In genomic region chr3:104431848-104432159, GRCm38 (mm10) we compare ENCODE assay signal across 8 mouse cellular contexts.
DNase-seq lines count a peak whose midpoint lies in the region; ATAC-seq and TF ChIP-seq lines count a peak whose summit lies in the region.

No protein-coding gene starts in this region.

- H3K9ac ChIP-seq in heart, adult 2 months (ENCODE audit: low read depth, low read length), result 0 out of 2 replicates have a peak overlapping the region, but pooled peaks have one; percentile 37
- no peak overlapping the region for H3K9ac ChIP-seq in stomach, embryonic 15.5 days

- H3K27ac ChIP-seq in left cerebral cortex, adult 2 months, result peak overlapping the region; percentile 47; the same call in 1 of the 2 replicates
- H3K27ac ChIP-seq in heart, adult 2 months, result peak overlapping the region; percentile 81
- peak overlapping the region; percentile 18; the same call in 1 of the 2 replicates for H3K27ac ChIP-seq in stomach, embryonic 15.5 days

- DNase-seq in left cerebral cortex, adult 2 months (ENCODE audit: extremely low spot score in 1 of 2, low spot score in 2 of 2), result no peak
- no peak for DNase-seq in left cerebral cortex, postnatal 36 days (ENCODE audit: low spot score in 2 of 2)
- peak; percentile 42 to 53 for DNase-seq in heart, adult 2 months
- DNase-seq in kidney, postnatal 36 days, result peak; percentile 45 to 70
- DNase-seq in spleen, postnatal 14 days (ENCODE audit: low spot score in 2 of 2), result no peak
- no peak for DNase-seq in frontal cortex, postnatal 10 days (ENCODE audit: low spot score in 2 of 2)

- no peak for TF ChIP-seq CTCF in left cerebral cortex, adult 2 months (IDR thresholded peaks at IDR 0.05)
- no peak for TF ChIP-seq CTCF in heart, adult 2 months (IDR thresholded peaks at IDR 0.05)

- no peak for TF ChIP-seq POLR2A in heart, adult 2 months (IDR thresholded peaks at IDR 0.05; ENCODE audit: insufficient read depth, low read depth, low read length)

- peaks cover 7% of the 10 kb centered on the region for H3K4me1 ChIP-seq in heart, adult 2 months (ENCODE audit: control insufficient read depth, insufficient read depth, low read length)
- H3K4me1 ChIP-seq in stomach, embryonic 15.5 days, result peaks cover 11% of the 10 kb centered on the region; the same call in 1 of the 2 replicates

- no peak overlapping the region for H3K4me2 ChIP-seq in stomach, embryonic 15.5 days

- 0 out of 2 replicates have a peak, but pooled peaks have one; percentile 15 for TF ChIP-seq EP300 in heart, adult 2 months (IDR thresholded peaks at IDR 0.05; ENCODE audit: insufficient read depth, low read depth, low read length)

- no peaks in the 10 kb centered on the region for H3K79me2 ChIP-seq in heart, adult 2 months (replicated peaks; ENCODE audit: control insufficient read depth, insufficient read depth, low read length)

- H3K27me3 ChIP-seq in heart, adult 2 months (ENCODE audit: control insufficient read depth, insufficient read depth, low read length), result no peaks in the 10 kb centered on the region
- no peaks in the 10 kb centered on the region for H3K27me3 ChIP-seq in stomach, embryonic 15.5 days (replicated peaks)

- WGBS in heart, adult 2 months, result 10% methylated on average over 10 of the region's 10 CpGs
- WGBS in stomach, embryonic 15.5 days, result 25% methylated on average over 10 of the region's 10 CpGs

- no peaks in the 10 kb centered on the region; the same call in 1 of the 2 replicates for H3K36me3 ChIP-seq in heart, adult 2 months (ENCODE audit: control insufficient read depth, insufficient read depth, low read length)
- no peaks in the 10 kb centered on the region for H3K36me3 ChIP-seq in stomach, embryonic 15.5 days

- peak; percentile 43; the same call in 1 of the 2 replicates for ATAC-seq in stomach, embryonic 15.5 days (ENCODE audit: insufficient read depth, low FRiP score, low read depth)
- no peak for ATAC-seq in granulocyte monocyte progenitor cell, adult 5-6 weeks (replicated peaks; ENCODE audit: poor library complexity, severe bottlenecking)

- H3K4me3 ChIP-seq in left cerebral cortex, adult 2 months, result no peak overlapping the region
- no peak overlapping the region for H3K4me3 ChIP-seq in heart, adult 2 months
- H3K4me3 ChIP-seq in stomach, embryonic 15.5 days (replicated peaks), result no peak overlapping the region

- no peaks in the 10 kb centered on the region for H3K9me3 ChIP-seq in stomach, embryonic 15.5 days

- intact Hi-C loops in left cerebral cortex, adult 2 months (cut with DNase I), result loop anchor here (2.0 kb wide), 1 partner anchor 47 kb away; no protein-coding TSS in a partner anchor
- intact Hi-C loops in left cerebral cortex, postnatal 36 days (cut with DNase I), result loop anchor here (5.0 kb wide), 1 partner anchor 130 kb away; no protein-coding TSS in a partner anchor
- intact Hi-C loops in heart, adult 2 months (cut with DNase I), result loop anchor here (2.0 kb wide), 1 partner anchor 43 kb away; no protein-coding TSS in a partner anchor

Comparison
In these comparisons a context has a peak if more than half of its experiments do, and no peak if none do; other contexts are left out.
1. DNase-seq: peak in heart, adult 2 months (2 of 2) and kidney, postnatal 36 days (2 of 2); none in left cerebral cortex, adult 2 months (0 of 2), left cerebral cortex, postnatal 36 days (0 of 2), spleen, postnatal 14 days (0 of 2) and frontal cortex, postnatal 10 days (0 of 2).
2. H3K27ac ChIP-seq: peak in every context shown above with its lines; median percentile 81 in heart, adult 2 months; 47 in left cerebral cortex, adult 2 months; 18 in stomach, embryonic 15.5 days.